Mouse (Mus musculus) liver, adult 2 months (tissue): Measurements from ENCODE around the gene Tef. TPM values are rescaled to one million over a fixed set of nuclear protein-coding genes. Genes with fewer than 3 reads are reported as not detected.

Source experiments
- DNase-seq: peaks from one replicate; pipeline ENCODE4 v3.0.0-alpha.2; 2011; ENCODE audit warnings: low read depth, low spot score; ENCODE audit errors: extremely low read depth
- H3K27ac ChIP-seq: fragments of 200-500 bp; replicated peaks from 2 replicates; pipeline ENCODE4 v1.5.1; 2012; ENCODE audit warnings: low read depth, mild to moderate bottlenecking, control low read depth, inconsistent platforms, low read length; ENCODE audit not compliant: insufficient read depth
- H3K27me3 ChIP-seq: fragments of 200-500 bp; 2 replicates; pipeline ENCODE4 v1.6.1; 2012; ENCODE audit warnings: mild to moderate bottlenecking, moderate library complexity, low read length, inconsistent platforms; ENCODE audit not compliant: control insufficient read depth, insufficient read depth
- H3K36me3 ChIP-seq: fragments of 200-500 bp; 2 replicates; pipeline ENCODE4 v1.6.1; 2012; ENCODE audit warnings: low read length, inconsistent platforms; ENCODE audit not compliant: control insufficient read depth, insufficient read depth
- H3K4me1 ChIP-seq: fragments of 200-500 bp; 2 replicates; pipeline ENCODE4 v1.6.1; 2011; ENCODE audit warnings: low read length; ENCODE audit not compliant: control insufficient read depth, insufficient read depth
- H3K4me3 ChIP-seq: fragments of 200-500 bp; 2 replicates; pipeline ENCODE4 v1.5.1; 2011; ENCODE audit warnings: low read depth, mild to moderate bottlenecking, control low read depth, low read length, moderate library complexity; ENCODE audit not compliant: insufficient read depth
- H3K79me2 ChIP-seq: fragments of 200-500 bp; 2 replicates; pipeline ENCODE4 v1.6.1; 2012; ENCODE audit warnings: inconsistent platforms, mild to moderate bottlenecking, low read length, moderate library complexity; ENCODE audit not compliant: control insufficient read depth, insufficient read depth
- H3K9ac ChIP-seq: fragments of 200-500 bp; 2 replicates; pipeline ENCODE4 v1.6.1; 2012; ENCODE audit warnings: low read depth, mild to moderate bottlenecking, control low read depth, inconsistent platforms, low read length
- CTCF ChIP-seq: fragments of 200-500 bp; IDR thresholded peaks from 2 replicates; pipeline ENCODE4 v1.5.1; 2011; ENCODE audit warnings: low read depth, low read length, control low read depth
- POLR2A ChIP-seq: fragments of 200-500 bp; IDR thresholded peaks from 2 replicates; pipeline ENCODE4 v1.6.1; 2011; ENCODE audit warnings: low read length, control low read depth; ENCODE audit not compliant: insufficient read depth; ENCODE audit errors: extremely low read depth
- WGBS: fragments of 180-500 bp; shearing (Covaris S2); methylation state at CpG from one replicate; pipeline ENCODE4 v1.1.7; 2018; 5-methylcytosine and 5-hydroxymethylcytosine counted together
- polyA plus RNA-seq: library from polyadenylated mRNA; depleted of rRNA; stranded (reverse); fragments of >200 nt; gene quantifications from 2 replicates; pipeline ENCODE4 v1.2.3, GENCODE M21; 2012
- total RNA-seq: library from RNA; depleted of rRNA; stranded (reverse); fragments of >200 nt; gene quantifications from 2 replicates; pipeline ENCODE4 v1.2.3, GENCODE M21; 2014

Gene Tef
- total and polyA plus RNA-seq, 2 experiments = 34.6 to 156 TPM

DNA sequence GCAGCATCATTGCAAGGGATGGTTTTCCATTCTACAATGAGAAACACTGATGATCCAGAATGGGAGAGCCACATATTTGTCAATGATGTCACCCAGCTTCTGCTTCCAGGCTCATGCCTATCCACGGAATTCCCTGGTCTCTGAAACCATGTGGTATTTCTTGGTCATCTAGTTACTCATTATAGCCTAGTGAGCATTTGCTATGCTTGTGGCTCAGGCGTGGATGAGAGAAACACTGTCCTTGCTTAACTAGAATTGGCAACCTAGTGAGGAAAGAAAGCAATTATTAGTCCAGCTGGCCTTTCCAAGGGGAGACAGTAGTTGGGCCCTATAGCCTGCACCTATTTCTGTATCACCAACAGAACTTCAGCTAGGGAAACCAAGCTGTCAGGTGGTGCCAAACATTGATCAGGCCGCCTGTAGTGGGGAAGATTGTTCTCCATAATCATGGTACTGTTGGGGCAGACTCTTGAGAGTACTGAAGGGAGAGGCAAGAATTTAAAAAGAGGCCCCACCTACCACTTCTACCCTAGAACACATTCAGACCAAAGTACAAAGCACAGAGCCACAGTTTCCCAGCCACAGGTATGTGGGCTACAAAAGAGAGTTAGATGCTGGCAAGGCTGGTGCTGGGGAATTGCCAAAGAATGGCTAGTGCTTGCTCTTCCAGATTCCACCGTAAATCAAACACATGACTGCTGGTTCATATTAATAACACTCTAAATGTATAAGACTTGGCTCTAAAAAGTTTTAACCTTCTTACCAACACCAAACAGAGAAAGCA, 4.6 kb downstream of the Tef start:
- peaks cover 44% of the 10 kb centered on the region for H3K4me1 ChIP-seq
- no peaks in the 10 kb centered on the region for H3K27me3 ChIP-seq

DNA sequence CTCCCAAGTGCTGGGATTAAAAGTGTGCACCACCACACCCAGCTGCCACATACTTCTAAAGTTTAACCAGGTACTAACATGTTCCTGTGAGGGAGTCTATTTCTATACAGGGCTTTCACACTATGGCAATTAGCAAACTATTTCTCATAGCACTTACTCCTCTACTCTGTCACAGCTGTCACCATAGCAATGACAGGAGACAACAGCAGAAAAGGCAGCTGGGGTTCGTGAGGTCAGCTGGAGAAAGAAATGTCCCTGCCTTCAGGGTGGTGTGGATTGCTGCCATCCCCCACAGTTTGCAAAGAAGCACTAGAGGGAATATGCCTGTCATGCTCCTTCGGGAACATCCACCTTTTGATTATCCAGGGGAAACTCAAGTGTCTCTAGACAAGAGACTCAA, 6.6 kb downstream of the Tef start:
- peaks cover 50% of the 10 kb centered on the region for H3K4me1 ChIP-seq

More for the DNA sequence above, 4.6 kb downstream of the Tef start:
- H3K36me3 ChIP-seq = peaks cover 6% of the 10 kb centered on the region; the same call in 1 of the 2 replicates
- peaks cover 13% of the 10 kb centered on the region; the same call in 1 of the 2 replicates for H3K79me2 ChIP-seq
- no peak overlapping the region for H3K4me3 ChIP-seq
- no peak overlapping the region for H3K9ac ChIP-seq
- WGBS = 26% methylated on average over 4 of the region's 4 CpGs
- H3K27ac ChIP-seq = peak overlapping the region; percentile 54
- TF ChIP-seq CTCF = no peak
- no peak for TF ChIP-seq POLR2A
- peak; percentile 81 for DNase-seq

DNA sequence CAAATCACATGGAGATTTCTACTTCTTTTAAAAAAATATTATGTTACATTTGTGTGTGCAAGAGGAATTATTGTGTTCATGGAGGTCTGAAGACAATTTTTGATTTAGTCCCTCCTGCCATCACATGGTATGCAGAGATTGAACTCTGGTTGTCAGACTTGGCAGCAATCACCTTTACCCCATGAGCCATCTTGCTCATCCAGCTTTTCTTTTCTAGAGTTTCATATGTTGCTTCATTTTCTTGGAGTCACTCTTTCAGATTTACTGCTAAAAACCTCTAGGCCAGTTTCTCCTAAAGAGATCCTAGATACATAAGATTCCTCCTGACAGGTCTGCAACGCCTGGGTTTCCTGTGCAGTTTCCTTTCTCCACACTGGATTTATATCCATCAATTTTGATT, 7.3 kb downstream of the Tef start:
- H3K4me1 ChIP-seq = peaks cover 49% of the 10 kb centered on the region

More for the DNA sequence above, 6.6 kb downstream of the Tef start:
- Histone ChIP-seq H3K36me3 (peaks cover 6% of the 10 kb centered on the region; the same call in 1 of the 2 replicates), H3K4me3 (no peak overlapping the region), H3K79me2 (peaks cover 13% of the 10 kb centered on the region; the same call in 1 of the 2 replicates), H3K27me3 (no peaks in the 10 kb centered on the region), H3K9ac (no peak overlapping the region), H3K27ac (peak overlapping the region; percentile 9; the same call in 1 of the 2 replicates)
- TF ChIP-seq POLR2A (no peak), CTCF (no peak)
- DNase-seq = no peak
- 71% methylated on average over 2 of the region's 2 CpGs for WGBS

DNA sequence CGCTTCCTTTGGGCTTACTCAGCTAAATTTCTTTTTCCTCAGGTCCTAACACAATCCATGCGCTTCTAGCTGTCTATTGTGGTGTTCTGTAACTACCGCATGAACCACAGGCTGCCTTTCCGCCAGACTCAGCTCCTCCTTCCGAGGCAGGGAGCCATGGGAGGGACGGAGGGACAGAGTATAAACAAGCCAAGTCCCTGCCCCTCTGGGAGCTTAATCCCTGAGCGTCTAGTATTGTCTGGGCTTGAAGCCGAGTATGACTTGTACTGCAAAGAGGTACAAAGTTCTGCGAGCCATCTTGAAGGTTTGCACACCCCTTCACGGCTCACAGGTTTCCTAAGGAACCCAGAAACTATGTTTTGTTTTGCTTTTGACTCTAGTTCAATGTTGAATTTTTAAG, 7.9 kb downstream of the Tef start:
- no peaks in the 10 kb centered on the region for H3K27me3 ChIP-seq
- H3K36me3 ChIP-seq = peaks cover 6% of the 10 kb centered on the region; the same call in 1 of the 2 replicates
- peak overlapping the region; percentile 70 for H3K9ac ChIP-seq
- under 1% methylated on average over 10 of the region's 10 CpGs for WGBS
- TF ChIP-seq CTCF (no peak), POLR2A (0 out of 2 replicates have a peak, but pooled peaks have one; percentile 13)
- peak; percentile 98 for DNase-seq
- peaks cover 43% of the 10 kb centered on the region for H3K4me1 ChIP-seq
- peak overlapping the region; percentile 92 for H3K27ac ChIP-seq
- peak overlapping the region; percentile 53 for H3K4me3 ChIP-seq
- H3K79me2 ChIP-seq = peaks cover 9% of the 10 kb centered on the region; the same call in 1 of the 2 replicates

More for the DNA sequence above, 7.3 kb downstream of the Tef start:
- TF ChIP-seq CTCF (no peak), POLR2A (no peak)
- H3K4me3 ChIP-seq = no peak overlapping the region
- peaks cover 9% of the 10 kb centered on the region; the same call in 1 of the 2 replicates for H3K79me2 ChIP-seq
- no peak overlapping the region for H3K9ac ChIP-seq
- 59% methylated on average over 1 of the region's 1 CpGs for WGBS
- peak; percentile 54 for DNase-seq
- peak overlapping the region; percentile 37 for H3K27ac ChIP-seq
- H3K36me3 ChIP-seq = peaks cover 6% of the 10 kb centered on the region; the same call in 1 of the 2 replicates
- no peaks in the 10 kb centered on the region for H3K27me3 ChIP-seq

DNA sequence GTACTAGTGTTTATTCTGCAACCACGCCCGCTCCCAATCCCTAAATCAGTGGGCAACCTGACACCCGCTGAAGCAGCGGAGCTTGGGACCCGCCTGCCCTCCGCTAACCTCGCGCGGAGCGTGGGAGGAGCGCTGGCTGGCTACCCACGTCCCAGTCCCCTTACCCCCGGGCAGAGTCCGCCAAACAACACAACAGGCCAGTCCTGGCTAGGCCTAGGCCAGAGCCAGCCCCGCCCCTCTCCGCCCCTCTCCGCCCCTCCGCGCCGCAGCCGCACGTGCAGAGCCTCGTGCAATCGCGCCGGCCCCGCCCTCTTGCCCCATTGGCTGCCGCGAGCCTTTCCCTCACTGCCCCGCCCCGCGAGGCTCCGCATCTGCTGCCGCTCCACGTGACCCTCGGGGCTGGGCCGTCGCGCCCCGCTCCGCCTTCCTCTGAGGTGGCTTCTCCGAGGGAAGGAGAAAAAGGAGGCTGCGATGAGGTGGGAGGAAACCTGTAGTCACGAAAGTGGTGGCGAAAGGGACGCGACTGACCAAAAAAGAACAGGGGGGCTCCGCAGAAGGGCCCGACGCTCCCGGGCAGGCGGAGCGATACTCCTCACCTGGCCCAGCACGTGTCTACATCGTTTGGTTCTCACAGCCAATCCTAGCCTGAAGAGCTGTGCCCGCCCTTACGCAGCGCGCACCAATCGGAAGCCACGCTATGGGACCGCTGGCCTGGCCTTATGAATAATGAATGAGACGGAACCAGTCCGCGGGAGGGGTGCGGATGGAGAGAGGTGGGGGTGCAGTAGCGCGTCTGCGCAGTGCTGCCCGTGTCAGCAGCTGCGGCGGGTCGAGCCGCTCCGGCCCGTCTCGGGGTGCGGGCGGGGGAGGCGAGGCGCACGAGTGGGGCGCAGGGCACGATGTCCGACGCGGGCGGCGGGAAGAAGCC, 8.7 kb downstream of the Tef start:
- TF ChIP-seq POLR2A (peak; percentile 77; the same call in 1 of the 2 replicates), CTCF (no peak)
- Histone ChIP-seq H3K27ac (peak overlapping the region; percentile 98), H3K4me3 (peak overlapping the region; percentile 63), H3K79me2 (peaks cover 9% of the 10 kb centered on the region; the same call in 1 of the 2 replicates), H3K4me1 (peaks cover 37% of the 10 kb centered on the region), H3K9ac (peak overlapping the region; percentile 88), H3K27me3 (no peaks in the 10 kb centered on the region), H3K36me3 (peaks cover 9% of the 10 kb centered on the region)
- under 1% methylated on average over 87 of the region's 89 CpGs for WGBS
- peak; percentile 95 for DNase-seq
